Mouse (Mus musculus): ENCODE measurements around the gene Cyp2d22. TPM values are rescaled to one million over a fixed set of nuclear protein-coding genes. Genes with fewer than 3 reads are reported as not detected.
A peak's percentile ranks its signal among the peaks of the same experiment; 100 is the strongest.

Cyp2d22 gene
- polyA plus RNA-seq, 1 experiment from 2014 or later, result 5.5 TPM

DNA sequence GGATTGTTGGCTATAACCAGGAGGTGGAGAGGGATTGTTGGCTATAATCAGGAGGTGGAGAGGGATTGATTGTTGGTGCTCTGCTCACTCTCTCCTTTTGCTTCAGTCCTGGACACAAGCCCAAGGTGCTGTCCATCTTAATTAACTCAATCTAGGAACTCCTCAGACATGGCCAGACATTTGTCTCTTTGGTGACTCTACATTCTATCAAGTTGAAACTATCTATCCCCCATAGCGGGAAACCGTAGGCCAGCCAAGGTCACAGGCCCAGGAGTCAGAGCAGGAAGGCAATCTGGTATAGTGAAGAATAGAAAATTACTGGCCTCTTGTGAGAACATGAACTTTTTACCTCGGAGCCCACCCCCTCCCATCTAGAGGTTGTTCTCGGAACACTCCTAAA is 17.8 kb downstream of the Cyp2d22 start:
- TF ChIP-seq EP300 (optimal IDR thresholded peaks at IDR 0.05), result no peak
- TF ChIP-seq CTCF (IDR thresholded peaks at IDR 0.05; ENCODE audit: low read depth), result no peak
- no peaks in the 10 kb centered on the region for H3K9me3 ChIP-seq (ENCODE audit: control insufficient read depth, low read length)
- H3K27me3 ChIP-seq (ENCODE audit: control insufficient read depth, insufficient read depth, low read length), result no peaks in the 10 kb centered on the region
- no peak overlapping the region for H3K4me3 ChIP-seq (ENCODE audit: low read depth, low read length)
- ATAC-seq (ENCODE audit: low FRiP score, low TSS enrichment) (no peak; the same call in 1 of the 2 replicates), DNase-seq (ENCODE audit: low spot score) (peak; percentile 15)
- H3K4me1 ChIP-seq (replicated peaks; ENCODE audit: control insufficient read depth, insufficient read depth), result no peaks in the 10 kb centered on the region
- no peaks in the 10 kb centered on the region for H3K36me3 ChIP-seq (ENCODE audit: control insufficient read depth, insufficient read depth, low read length)
- no peak overlapping the region for H3K4me2 ChIP-seq (replicated peaks; ENCODE audit: low read depth)
- peak overlapping the region; percentile 53; the same call in 1 of the 2 replicates for H3K27ac ChIP-seq (replicated peaks)
- no peak overlapping the region for H3K9ac ChIP-seq (ENCODE audit: low read length)
- 80% methylated on average over 3 of the region's 4 CpGs for WGBS

DNA sequence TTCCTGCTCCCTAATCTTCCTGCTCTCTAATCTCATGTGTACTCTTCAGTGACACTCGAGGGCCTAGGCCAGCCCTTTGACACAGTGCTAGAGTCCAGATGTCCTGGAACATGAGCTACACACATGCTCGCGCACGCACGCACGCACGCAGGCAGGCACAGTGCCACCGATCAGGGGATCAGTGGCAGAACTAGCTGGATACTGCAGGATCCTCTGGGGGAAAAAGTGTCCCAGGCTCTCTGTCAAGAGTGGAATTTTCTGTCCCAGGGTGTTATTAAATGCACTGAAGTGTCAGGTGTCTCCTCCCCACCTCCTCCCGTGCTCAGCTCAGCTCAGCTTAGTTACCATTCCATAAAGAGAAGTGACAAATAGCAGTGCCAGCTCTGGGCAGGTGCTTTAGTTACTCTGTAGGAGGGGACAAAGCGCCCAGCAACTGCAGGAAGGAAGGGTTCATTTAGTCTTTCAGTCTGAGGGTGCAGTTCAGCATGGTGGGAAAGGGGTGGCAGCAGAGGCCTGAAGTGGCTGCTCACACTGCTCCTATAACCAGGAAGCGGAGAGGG is 18.5 kb downstream of the Cyp2d22 start:
- no peaks in the 10 kb centered on the region for H3K36me3 ChIP-seq (ENCODE audit: control insufficient read depth, insufficient read depth, low read length)
- ATAC-seq (ENCODE audit: low FRiP score, low TSS enrichment) (peak; percentile 92), DNase-seq (ENCODE audit: low spot score) (peak; percentile 75)
- no peak overlapping the region for H3K4me2 ChIP-seq (replicated peaks; ENCODE audit: low read depth)
- no peak overlapping the region for H3K4me3 ChIP-seq (ENCODE audit: low read depth, low read length)
- H3K9me3 ChIP-seq (ENCODE audit: control insufficient read depth, low read length), result no peaks in the 10 kb centered on the region
- H3K4me1 ChIP-seq (replicated peaks; ENCODE audit: control insufficient read depth, insufficient read depth), result no peaks in the 10 kb centered on the region
- WGBS, result 61% methylated on average over 11 of the region's 11 CpGs
- no peak for TF ChIP-seq EP300 (optimal IDR thresholded peaks at IDR 0.05)
- TF ChIP-seq CTCF (IDR thresholded peaks at IDR 0.05; ENCODE audit: low read depth), result peak; percentile 74
- H3K27me3 ChIP-seq (ENCODE audit: control insufficient read depth, insufficient read depth, low read length), result no peaks in the 10 kb centered on the region
- H3K9ac ChIP-seq (ENCODE audit: low read length), result no peak overlapping the region; the same call in 1 of the 2 replicates
- peak overlapping the region; percentile 58 for H3K27ac ChIP-seq (replicated peaks)

DNA sequence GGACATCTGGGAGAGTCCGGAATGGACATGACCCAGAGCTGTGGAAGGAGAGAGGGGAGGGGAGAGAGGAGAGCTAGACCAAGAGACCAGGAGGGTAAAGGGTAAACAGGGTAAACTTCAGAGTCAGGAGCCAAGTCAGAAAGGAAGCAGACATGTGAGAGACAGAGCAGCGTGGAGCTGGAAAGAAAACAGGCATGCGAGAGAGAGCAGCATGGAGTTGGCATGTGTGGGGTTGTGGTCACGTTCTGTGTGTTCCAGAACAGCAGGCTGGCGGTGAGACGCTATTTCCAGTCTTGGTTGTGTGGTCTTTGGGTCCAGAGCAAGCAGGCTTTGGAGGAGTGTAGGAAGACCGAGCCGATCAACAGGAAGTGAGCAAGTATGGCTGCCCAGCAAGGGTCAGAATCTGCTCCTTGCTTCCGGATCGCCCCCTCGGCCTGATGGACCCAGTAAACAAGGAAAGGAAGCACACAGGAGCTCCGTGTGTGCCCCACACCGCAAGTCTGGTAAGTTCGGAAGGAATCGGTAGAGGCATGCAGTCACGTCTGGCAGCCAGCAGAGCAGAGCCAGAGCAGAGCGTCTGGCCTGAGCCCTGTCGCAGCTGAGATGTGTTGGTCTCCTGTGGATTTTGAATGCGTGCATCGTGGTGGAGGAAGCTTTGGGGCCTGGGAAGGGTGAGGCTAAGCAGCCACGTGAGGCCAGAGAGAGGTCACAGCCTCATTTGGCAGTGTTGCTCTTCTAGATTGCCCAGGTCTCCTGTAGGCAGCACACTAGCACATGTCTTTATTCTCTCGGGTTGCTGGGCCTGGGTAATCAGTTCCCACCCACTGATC is 21.4 kb downstream of the Cyp2d22 start:
- H3K27me3 ChIP-seq (ENCODE audit: control insufficient read depth, insufficient read depth, low read length), result no peaks in the 10 kb centered on the region
- no peak for ATAC-seq (ENCODE audit: low FRiP score, low TSS enrichment)
- no peaks in the 10 kb centered on the region for H3K36me3 ChIP-seq (ENCODE audit: control insufficient read depth, insufficient read depth, low read length)
- no peak overlapping the region for H3K4me3 ChIP-seq (ENCODE audit: low read depth, low read length)
- H3K4me1 ChIP-seq (replicated peaks; ENCODE audit: control insufficient read depth, insufficient read depth), result no peaks in the 10 kb centered on the region
- WGBS, result 45% methylated on average over 22 of the region's 22 CpGs
- DNase-seq (ENCODE audit: low spot score), result no peak
- H3K9me3 ChIP-seq (ENCODE audit: control insufficient read depth, low read length), result no peaks in the 10 kb centered on the region
- no peak overlapping the region for H3K4me2 ChIP-seq (replicated peaks; ENCODE audit: low read depth)
- H3K9ac ChIP-seq (ENCODE audit: low read length), result no peak overlapping the region
- peak overlapping the region; percentile 35; the same call in 1 of the 2 replicates for H3K27ac ChIP-seq (replicated peaks)
- no peak for TF ChIP-seq EP300 (optimal IDR thresholded peaks at IDR 0.05)
- no peak for TF ChIP-seq CTCF (IDR thresholded peaks at IDR 0.05; ENCODE audit: low read depth)

DNA sequence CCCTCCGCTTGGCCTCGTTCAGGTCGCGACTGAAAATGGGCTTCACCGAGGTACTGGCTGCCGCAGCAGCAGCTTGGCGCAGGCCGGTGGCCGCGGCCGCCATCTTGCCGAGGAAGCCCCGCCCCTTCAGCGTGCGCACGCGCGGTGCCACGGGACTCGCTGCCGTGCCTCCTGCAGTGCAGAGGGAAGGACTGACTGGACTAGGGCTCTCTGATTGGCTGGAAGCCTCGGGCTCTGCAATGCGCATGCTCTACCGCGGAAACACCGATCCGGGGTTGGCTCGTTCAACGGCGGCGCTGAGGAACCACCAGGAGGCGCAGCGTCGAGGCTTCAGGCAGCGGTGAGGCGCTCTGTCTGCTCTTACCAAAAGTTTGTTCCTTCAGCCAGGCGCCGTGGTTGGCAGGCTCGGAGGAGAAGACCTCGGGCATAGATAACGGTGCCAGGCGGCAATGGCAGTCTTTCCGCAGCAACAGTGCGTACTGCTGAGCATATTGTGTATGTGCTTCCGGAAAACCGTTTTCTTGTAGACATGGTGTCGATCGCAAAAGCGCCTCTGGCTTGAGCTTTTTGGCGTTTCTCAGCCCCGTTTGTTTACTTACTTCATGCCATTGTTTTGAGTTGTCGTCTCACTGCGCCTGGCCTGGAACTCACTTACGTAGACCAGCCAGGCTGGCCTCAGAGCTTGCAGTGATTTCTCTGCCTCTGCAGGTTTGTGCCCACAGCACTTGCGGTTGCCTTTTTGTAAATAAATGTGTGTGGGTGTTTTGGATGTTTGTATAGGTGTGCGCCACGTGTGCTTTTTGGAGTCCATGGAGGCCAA is 25.7 kb downstream of the Cyp2d22 start, which contains the start of gene Ndufa6:
Gene Ndufa6 (minus strand): TSS at position 197 of the 820 bp plus-strand sequence.
- Histone ChIP-seq H3K4me3 (ENCODE audit: low read depth, low read length) (peak within 1 kb of the TSS; percentile 96), H3K27me3 (ENCODE audit: control insufficient read depth, insufficient read depth, low read length) (no peaks in the 10 kb centered on the region), H3K9ac (ENCODE audit: low read length) (peak within 1 kb of the TSS; percentile 98), H3K27ac (replicated peaks) (peak within 1 kb of the TSS; percentile 93), H3K4me1 (replicated peaks; ENCODE audit: control insufficient read depth, insufficient read depth) (no peaks in the 10 kb centered on the region), H3K4me2 (replicated peaks; ENCODE audit: low read depth) (peak within 1 kb of the TSS; percentile 81), H3K9me3 (ENCODE audit: control insufficient read depth, low read length) (no peaks in the 10 kb centered on the region), H3K36me3 (ENCODE audit: control insufficient read depth, insufficient read depth, low read length) (peaks cover 8% of the 10 kb centered on the region; the same call in 1 of the 2 replicates)
- TF ChIP-seq EP300 (optimal IDR thresholded peaks at IDR 0.05), result peak; percentile 62
- TF ChIP-seq CTCF (IDR thresholded peaks at IDR 0.05; ENCODE audit: low read depth), result peak; percentile 100
- ATAC-seq (ENCODE audit: low FRiP score, low TSS enrichment), result peak; percentile 98
- whole genome bisulfite sequencing, result 1% methylated on average over 56 of the region's 57 CpGs
- DNase-seq (ENCODE audit: low spot score), result peak; percentile 98

DNA sequence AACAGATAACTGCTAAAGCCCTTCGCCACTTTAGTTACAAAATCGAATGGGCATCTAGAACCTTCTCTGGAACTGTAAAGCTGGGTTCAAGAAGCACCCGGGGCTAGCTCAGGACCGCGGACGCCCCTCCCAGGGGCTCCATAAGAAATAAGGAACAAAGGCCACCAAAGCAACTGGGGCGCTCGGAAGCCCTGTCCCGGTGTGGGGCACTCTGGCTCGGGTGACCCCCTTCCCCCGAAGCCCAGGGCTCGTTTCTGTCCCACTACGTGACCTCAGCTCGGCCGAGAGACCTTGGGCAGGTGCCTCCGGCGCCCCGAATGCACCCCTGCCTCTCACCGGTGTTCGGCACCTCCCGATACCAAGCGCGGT is 26.3 kb downstream of the Cyp2d22 start:
- Histone ChIP-seq H3K27me3 (ENCODE audit: control insufficient read depth, insufficient read depth, low read length) (no peaks in the 10 kb centered on the region), H3K9me3 (ENCODE audit: control insufficient read depth, low read length) (no peaks in the 10 kb centered on the region), H3K4me3 (ENCODE audit: low read depth, low read length) (peak overlapping the region; percentile 96), H3K36me3 (ENCODE audit: control insufficient read depth, insufficient read depth, low read length) (peaks cover 11% of the 10 kb centered on the region), H3K4me2 (replicated peaks; ENCODE audit: low read depth) (peak overlapping the region; percentile 81), H3K27ac (replicated peaks) (peak overlapping the region; percentile 89), H3K9ac (ENCODE audit: low read length) (peak overlapping the region; percentile 98), H3K4me1 (replicated peaks; ENCODE audit: control insufficient read depth, insufficient read depth) (no peaks in the 10 kb centered on the region)
- ATAC-seq (ENCODE audit: low FRiP score, low TSS enrichment), result no peak
- under 1% methylated on average over 23 of the region's 23 CpGs for WGBS
- TF ChIP-seq EP300 (optimal IDR thresholded peaks at IDR 0.05) (no peak), CTCF (IDR thresholded peaks at IDR 0.05; ENCODE audit: low read depth) (no peak)
- no peak for DNase-seq (ENCODE audit: low spot score)
